Mouse (Mus musculus): Measurements from ENCODE around the gene Smim1. TPM values are rescaled to one million over a fixed set of nuclear protein-coding genes. Genes with fewer than 3 reads are reported as not detected.

Smim1 gene
- total RNA-seq (2015; ENCODE audit: low replicate concordance), result 5.4 and 12.5 TPM in 2 replicates
- 9.6 and 11.4 TPM in 2 replicates for total RNA-seq (2017; ENCODE audit: low replicate concordance)

GRCm38 (mm10) chr4:154025641-154026440, at the start of gene Smim1:
Smim1 (minus strand) TSS chr4:154026230.
- peak; percentile 60 for ATAC-seq (replicated peaks; ENCODE audit: low FRiP score, poor library complexity, severe bottlenecking)

GRCm38 (mm10) chr4:154071941-154072340, 45.9 kb upstream of the Smim1 start:
- ATAC-seq (replicated peaks; ENCODE audit: low FRiP score, poor library complexity, severe bottlenecking), result no peak

GRCm38 (mm10) chr4:154071521-154071920, 45.5 kb upstream of the Smim1 start:
- no peak for ATAC-seq (replicated peaks; ENCODE audit: low FRiP score, poor library complexity, severe bottlenecking)

GRCm38 (mm10) chr4:154070896-154071295, 44.9 kb upstream of the Smim1 start:
- no peak for ATAC-seq (replicated peaks; ENCODE audit: low FRiP score, poor library complexity, severe bottlenecking)

GRCm38 (mm10) chr4:154064827-154065773, 39.1 kb upstream of the Smim1 start:
- peak; percentile 75 for ATAC-seq (replicated peaks; ENCODE audit: low FRiP score, poor library complexity, severe bottlenecking)

GRCm38 (mm10) chr4:154057696-154058095, 31.7 kb upstream of the Smim1 start:
- ATAC-seq (replicated peaks; ENCODE audit: low FRiP score, poor library complexity, severe bottlenecking), result no peak

- no peak for ATAC-seq (replicated peaks; ENCODE audit: low FRiP score, poor library complexity, severe bottlenecking)
Observed at GRCm38 (mm10) chr4:154056661-154057060, 30.6 kb upstream of the Smim1 start.

GRCm38 (mm10) chr4:154056046-154056445, 30.0 kb upstream of the Smim1 start:
- no peak for ATAC-seq (replicated peaks; ENCODE audit: low FRiP score, poor library complexity, severe bottlenecking)

GRCm38 (mm10) chr4:154055482-154055881, 29.5 kb upstream of the Smim1 start:
- ATAC-seq (replicated peaks; ENCODE audit: low FRiP score, poor library complexity, severe bottlenecking), result no peak

- 0 out of 2 replicates have a peak, but pooled peaks have one; percentile 51 for ATAC-seq (replicated peaks; ENCODE audit: low FRiP score, poor library complexity, severe bottlenecking)
Observed at GRCm38 (mm10) chr4:154053065-154053464, 27.0 kb upstream of the Smim1 start.

- ATAC-seq (replicated peaks; ENCODE audit: low FRiP score, poor library complexity, severe bottlenecking), result no peak
Observed at GRCm38 (mm10) chr4:154051401-154051800, 25.4 kb upstream of the Smim1 start.

GRCm38 (mm10) chr4:154045837-154046236, 19.8 kb upstream of the Smim1 start:
- ATAC-seq (replicated peaks; ENCODE audit: low FRiP score, poor library complexity, severe bottlenecking), result no peak

GRCm38 (mm10) chr4:154042577-154042976, 16.5 kb upstream of the Smim1 start, which contains the start of gene Ccdc27:
Ccdc27 (minus strand) TSS chr4:154042677.
- no peak for ATAC-seq (replicated peaks; ENCODE audit: low FRiP score, poor library complexity, severe bottlenecking)

- ATAC-seq (replicated peaks; ENCODE audit: low FRiP score, poor library complexity, severe bottlenecking), result no peak
Observed at GRCm38 (mm10) chr4:154037123-154037522, 11.1 kb upstream of the Smim1 start.

GRCm38 (mm10) chr4:154028646-154029045, 2.6 kb upstream of the Smim1 start:
- no peak for ATAC-seq (replicated peaks; ENCODE audit: low FRiP score, poor library complexity, severe bottlenecking)

- no peak for ATAC-seq (replicated peaks; ENCODE audit: low FRiP score, poor library complexity, severe bottlenecking)
Observed at GRCm38 (mm10) chr4:154028066-154028465, 2.0 kb upstream of the Smim1 start.

- no peak for ATAC-seq (replicated peaks; ENCODE audit: low FRiP score, poor library complexity, severe bottlenecking)
Observed at GRCm38 (mm10) chr4:154026441-154026761, 371 bp upstream of the Smim1 start.

GRCm38 (mm10) chr4:154024729-154025521, 1.1 kb downstream of the Smim1 start:
- ATAC-seq (replicated peaks; ENCODE audit: low FRiP score, poor library complexity, severe bottlenecking), result peak; percentile 9; the same call in 1 of the 2 replicates

GRCm38 (mm10) chr4:154023754-154024601, 2.1 kb downstream of the Smim1 start:
- ATAC-seq (replicated peaks; ENCODE audit: low FRiP score, poor library complexity, severe bottlenecking), result peak; percentile 66

Measured in erythroblast, adult 5-6 weeks (primary cell).